Mouse (Mus musculus): Measurements from ENCODE around the gene Kcnh4. TPM values are rescaled to one million over a fixed set of nuclear protein-coding genes. Genes with fewer than 3 reads are reported as not detected.

The Kcnh4 gene
- polyA plus RNA-seq, 1 experiment = 0.21 TPM

- Histone ChIP-seq H3K36me3 (ENCODE audit: control insufficient read depth, insufficient read depth, low read length, poor library complexity, severe bottlenecking) (no peaks in the 10 kb centered on the region), H3K4me1 (ENCODE audit: control insufficient read depth, insufficient read depth, low read length) (no peaks in the 10 kb centered on the region), H3K27ac (ENCODE audit: insufficient read depth, low read length) (no peak within 1 kb of the TSS), H3K9ac (ENCODE audit: low read depth, poor library complexity, severe bottlenecking) (peak within 1 kb of the TSS; percentile 30), H3K9me3 (replicated peaks; ENCODE audit: control insufficient read depth, insufficient read depth, low read length, poor library complexity, severe bottlenecking) (no peaks in the 10 kb centered on the region), H3K4me3 (ENCODE audit: low read depth, low read length) (peak within 1 kb of the TSS; percentile 74), H3K27me3 (ENCODE audit: control insufficient read depth, insufficient read depth, low read length, poor library complexity, severe bottlenecking) (no peaks in the 10 kb centered on the region)
- TF ChIP-seq POLR2A (IDR thresholded peaks at IDR 0.05; ENCODE audit: insufficient read depth, low read length) (no peak), CTCF (IDR thresholded peaks at IDR 0.05; ENCODE audit: low read depth, low read length) (no peak), EP300 (IDR thresholded peaks at IDR 0.05; ENCODE audit: insufficient read depth, low read depth, low read length) (no peak)
Observed at GRCm38 (mm10) chr11:100692164-100692616, 67.6 kb downstream of the Kcnh4 start, which contains the start of gene Zfp385c. Gene Zfp385c, minus strand, starts transcription at chr11:100692455.

GRCm38 (mm10) chr11:100690389-100690788, 69.4 kb downstream of the Kcnh4 start:
- no peak overlapping the region for H3K27ac ChIP-seq (ENCODE audit: insufficient read depth, low read length)
- no peaks in the 10 kb centered on the region for H3K27me3 ChIP-seq (ENCODE audit: control insufficient read depth, insufficient read depth, low read length, poor library complexity, severe bottlenecking)
- no peak overlapping the region for H3K4me3 ChIP-seq (ENCODE audit: low read depth, low read length)
- H3K9ac ChIP-seq (ENCODE audit: low read depth, poor library complexity, severe bottlenecking) = no peak overlapping the region
- no peaks in the 10 kb centered on the region for H3K4me1 ChIP-seq (ENCODE audit: control insufficient read depth, insufficient read depth, low read length)
- H3K9me3 ChIP-seq (replicated peaks; ENCODE audit: control insufficient read depth, insufficient read depth, low read length, poor library complexity, severe bottlenecking) = no peaks in the 10 kb centered on the region
- H3K36me3 ChIP-seq (ENCODE audit: control insufficient read depth, insufficient read depth, low read length, poor library complexity, severe bottlenecking) = no peaks in the 10 kb centered on the region
- TF ChIP-seq CTCF (IDR thresholded peaks at IDR 0.05; ENCODE audit: low read depth, low read length) = no peak
- TF ChIP-seq POLR2A (IDR thresholded peaks at IDR 0.05; ENCODE audit: insufficient read depth, low read length) = no peak
- TF ChIP-seq EP300 (IDR thresholded peaks at IDR 0.05; ENCODE audit: insufficient read depth, low read depth, low read length) = no peak

Other genes with a start within 250 kb of the Kcnh4 start
- gene Acly, start 231.9 kb downstream of the Kcnh4 start, polyA plus RNA-seq (2011; ENCODE audit: insufficient read depth, insufficient read length, low read depth, missing spikeins) = 225 and 232 TPM in 2 replicates
- 2.5 and 3.4 TPM in 2 replicates for gene Ttc25, start 214.3 kb downstream of the Kcnh4 start, polyA plus RNA-seq (2011; ENCODE audit: insufficient read depth, insufficient read length, low read depth, missing spikeins)
- 6.9 and 7.5 TPM in 2 replicates for gene Cnp, start 185.0 kb downstream of the Kcnh4 start, polyA plus RNA-seq (2011; ENCODE audit: insufficient read depth, insufficient read length, low read depth, missing spikeins)
- gene Nkiras2, start 140.7 kb downstream of the Kcnh4 start, polyA plus RNA-seq (2011; ENCODE audit: insufficient read depth, insufficient read length, low read depth, missing spikeins) = 29.1 and 30.0 TPM in 2 replicates
- gene Dnajc7, start 139.8 kb downstream of the Kcnh4 start, polyA plus RNA-seq (2011; ENCODE audit: insufficient read depth, insufficient read length, low read depth, missing spikeins) = 369 and 376 TPM in 2 replicates
- gene Zfp385c, start 67.5 kb downstream of the Kcnh4 start, polyA plus RNA-seq (2011; ENCODE audit: insufficient read depth, insufficient read length, low read depth, missing spikeins) = 1.0 and 1.9 TPM in 2 replicates
- 1.5 and 1.8 TPM in 2 replicates for gene Dhx58, start 55.7 kb downstream of the Kcnh4 start, polyA plus RNA-seq (2011; ENCODE audit: insufficient read depth, insufficient read length, low read depth, missing spikeins)
- gene Kat2a, start 47.5 kb downstream of the Kcnh4 start, polyA plus RNA-seq (2011; ENCODE audit: insufficient read depth, insufficient read length, low read depth, missing spikeins) = 61.3 and 63.1 TPM in 2 replicates
- not detected in 2 replicates for gene Hspb9, start 46.1 kb downstream of the Kcnh4 start, polyA plus RNA-seq (2011; ENCODE audit: insufficient read depth, insufficient read length, low read depth, missing spikeins)
- gene Rab5c, start 21.7 kb downstream of the Kcnh4 start, polyA plus RNA-seq (2011; ENCODE audit: insufficient read depth, insufficient read length, low read depth, missing spikeins) = 95.2 and 95.3 TPM in 2 replicates
- not detected in 2 replicates for gene Hcrt, start 3.0 kb upstream of the Kcnh4 start, polyA plus RNA-seq (2011; ENCODE audit: insufficient read depth, insufficient read length, low read depth, missing spikeins)
- 5.4 and 5.8 TPM in 2 replicates for gene Ghdc, start 11.0 kb upstream of the Kcnh4 start, polyA plus RNA-seq (2011; ENCODE audit: insufficient read depth, insufficient read length, low read depth, missing spikeins)
- 7.3 and 7.6 TPM in 2 replicates for gene Stat5b, start 90.8 kb upstream of the Kcnh4 start, polyA plus RNA-seq (2011; ENCODE audit: insufficient read depth, insufficient read length, low read depth, missing spikeins)
- 3.6 and 4.4 TPM in 2 replicates for gene Stat5a, start 99.4 kb upstream of the Kcnh4 start, polyA plus RNA-seq (2011; ENCODE audit: insufficient read depth, insufficient read length, low read depth, missing spikeins)
- gene Stat3, start 179.6 kb upstream of the Kcnh4 start, polyA plus RNA-seq (2011; ENCODE audit: insufficient read depth, insufficient read length, low read depth, missing spikeins) = 31.2 and 39.8 TPM in 2 replicates
- gene Cavin1, start 210.9 kb upstream of the Kcnh4 start, polyA plus RNA-seq (2011; ENCODE audit: insufficient read depth, insufficient read length, low read depth, missing spikeins) = 78.5 and 79.8 TPM in 2 replicates
- gene Atp6v0a1, start 249.5 kb upstream of the Kcnh4 start, polyA plus RNA-seq (2011; ENCODE audit: insufficient read depth, insufficient read length, low read depth, missing spikeins) = 33.7 and 37.5 TPM in 2 replicates

Data from ES-Bruce4 (cell line).